Mouse (Mus musculus): ENCODE data around the gene Aifm3. TPM values are rescaled to one million over a fixed set of nuclear protein-coding genes. Genes with fewer than 3 reads are reported as not detected.

Gene Aifm3
- polyA plus RNA-seq, 1 experiment from 2014 or later, result 4.9 TPM

- H3K27me3 ChIP-seq (replicated peaks; ENCODE audit: control insufficient read depth, insufficient read depth, low read length), result no peaks in the 10 kb centered on the region
- peak overlapping the region; percentile 94 for H3K27ac ChIP-seq (replicated peaks; ENCODE audit: low read depth, low read length)
- H3K9ac ChIP-seq (ENCODE audit: low read depth, low read length), result peak overlapping the region; percentile 74
- WGBS, result 13% methylated on average over 9 of the region's 9 CpGs
- H3K4me1 ChIP-seq (ENCODE audit: control insufficient read depth, insufficient read depth, low read length), result peaks cover 10% of the 10 kb centered on the region
- ATAC-seq (ENCODE audit: low read depth), result no peak; the same call in 1 of the 2 replicates
- no peaks in the 10 kb centered on the region for H3K9me3 ChIP-seq (ENCODE audit: control insufficient read depth, low read length)
- H3K4me2 ChIP-seq (ENCODE audit: low read depth, low read length), result peak overlapping the region; percentile 87
- H3K36me3 ChIP-seq (ENCODE audit: control insufficient read depth, insufficient read depth, low read length), result peaks cover 28% of the 10 kb centered on the region
- H3K4me3 ChIP-seq (ENCODE audit: low read depth, low read length), result peak overlapping the region; percentile 83
- no peak for DNase-seq (ENCODE audit: low spot score)
These were observed 19.8 kb downstream of the Aifm3 start for GRCm38 (mm10) chr16:17509240-17509597.

GRCm38 (mm10) chr16:17510143-17510542 lies 20.7 kb downstream of the Aifm3 start:
- peaks cover 33% of the 10 kb centered on the region for H3K36me3 ChIP-seq (ENCODE audit: control insufficient read depth, insufficient read depth, low read length)
- H3K4me3 ChIP-seq (ENCODE audit: low read depth, low read length), result peak overlapping the region; percentile 83; the same call in 1 of the 2 replicates
- peak overlapping the region; percentile 87; the same call in 1 of the 2 replicates for H3K4me2 ChIP-seq (ENCODE audit: low read depth, low read length)
- no peak overlapping the region for H3K27ac ChIP-seq (replicated peaks; ENCODE audit: low read depth, low read length)
- WGBS, result 93% methylated on average over 2 of the region's 2 CpGs
- peak overlapping the region; percentile 74; the same call in 1 of the 2 replicates for H3K9ac ChIP-seq (ENCODE audit: low read depth, low read length)
- no peak for DNase-seq (ENCODE audit: low spot score)
- peaks cover 10% of the 10 kb centered on the region for H3K4me1 ChIP-seq (ENCODE audit: control insufficient read depth, insufficient read depth, low read length)
- ATAC-seq (ENCODE audit: low read depth), result no peak
- no peaks in the 10 kb centered on the region for H3K9me3 ChIP-seq (ENCODE audit: control insufficient read depth, low read length)
- no peaks in the 10 kb centered on the region for H3K27me3 ChIP-seq (replicated peaks; ENCODE audit: control insufficient read depth, insufficient read depth, low read length)

GRCm38 (mm10) chr16:17510686-17511085 lies 21.3 kb downstream of the Aifm3 start:
- 85% methylated on average over 2 of the region's 2 CpGs for WGBS
- Histone ChIP-seq H3K4me1 (ENCODE audit: control insufficient read depth, insufficient read depth, low read length) (peaks cover 10% of the 10 kb centered on the region), H3K9me3 (ENCODE audit: control insufficient read depth, low read length) (no peaks in the 10 kb centered on the region), H3K4me2 (ENCODE audit: low read depth, low read length) (no peak overlapping the region), H3K36me3 (ENCODE audit: control insufficient read depth, insufficient read depth, low read length) (peaks cover 38% of the 10 kb centered on the region), H3K4me3 (ENCODE audit: low read depth, low read length) (no peak overlapping the region), H3K27me3 (replicated peaks; ENCODE audit: control insufficient read depth, insufficient read depth, low read length) (no peaks in the 10 kb centered on the region), H3K27ac (replicated peaks; ENCODE audit: low read depth, low read length) (no peak overlapping the region), H3K9ac (ENCODE audit: low read depth, low read length) (no peak overlapping the region; the same call in 1 of the 2 replicates)
- ATAC-seq (ENCODE audit: low read depth) (no peak), DNase-seq (ENCODE audit: low spot score) (no peak)

GRCm38 (mm10) chr16:17511431-17511830 lies 22.0 kb downstream of the Aifm3 start:
- Histone ChIP-seq H3K9ac (ENCODE audit: low read depth, low read length) (no peak overlapping the region), H3K4me2 (ENCODE audit: low read depth, low read length) (no peak overlapping the region), H3K36me3 (ENCODE audit: control insufficient read depth, insufficient read depth, low read length) (peaks cover 46% of the 10 kb centered on the region), H3K27me3 (replicated peaks; ENCODE audit: control insufficient read depth, insufficient read depth, low read length) (no peaks in the 10 kb centered on the region), H3K9me3 (ENCODE audit: control insufficient read depth, low read length) (no peaks in the 10 kb centered on the region), H3K4me1 (ENCODE audit: control insufficient read depth, insufficient read depth, low read length) (peaks cover 10% of the 10 kb centered on the region), H3K4me3 (ENCODE audit: low read depth, low read length) (no peak overlapping the region), H3K27ac (replicated peaks; ENCODE audit: low read depth, low read length) (no peak overlapping the region)
- WGBS, result 98% methylated on average over 4 of the region's 4 CpGs
- ATAC-seq (ENCODE audit: low read depth) (no peak), DNase-seq (ENCODE audit: low spot score) (no peak)

- Histone ChIP-seq H3K27ac (replicated peaks; ENCODE audit: low read depth, low read length) (no peak overlapping the region), H3K9ac (ENCODE audit: low read depth, low read length) (no peak overlapping the region), H3K4me1 (ENCODE audit: control insufficient read depth, insufficient read depth, low read length) (no peaks in the 10 kb centered on the region), H3K9me3 (ENCODE audit: control insufficient read depth, low read length) (no peaks in the 10 kb centered on the region), H3K27me3 (replicated peaks; ENCODE audit: control insufficient read depth, insufficient read depth, low read length) (no peaks in the 10 kb centered on the region), H3K4me2 (ENCODE audit: low read depth, low read length) (no peak overlapping the region), H3K4me3 (ENCODE audit: low read depth, low read length) (no peak overlapping the region), H3K36me3 (ENCODE audit: control insufficient read depth, insufficient read depth, low read length) (peaks cover 92% of the 10 kb centered on the region)
- no peak for ATAC-seq (ENCODE audit: low read depth)
- DNase-seq (ENCODE audit: low spot score), result no peak
- 71% methylated on average over 2 of the region's 2 CpGs for WGBS
These were observed 29.5 kb downstream of the Aifm3 start for GRCm38 (mm10) chr16:17518910-17519309.

GRCm38 (mm10) chr16:17524156-17524555 lies 34.7 kb downstream of the Aifm3 start:
- Histone ChIP-seq H3K9me3 (ENCODE audit: control insufficient read depth, low read length) (no peaks in the 10 kb centered on the region), H3K4me3 (ENCODE audit: low read depth, low read length) (no peak overlapping the region), H3K27me3 (replicated peaks; ENCODE audit: control insufficient read depth, insufficient read depth, low read length) (no peaks in the 10 kb centered on the region), H3K4me1 (ENCODE audit: control insufficient read depth, insufficient read depth, low read length) (no peaks in the 10 kb centered on the region), H3K27ac (replicated peaks; ENCODE audit: low read depth, low read length) (no peak overlapping the region), H3K4me2 (ENCODE audit: low read depth, low read length) (no peak overlapping the region), H3K9ac (ENCODE audit: low read depth, low read length) (no peak overlapping the region), H3K36me3 (ENCODE audit: control insufficient read depth, insufficient read depth, low read length) (peaks cover 99% of the 10 kb centered on the region)
- 91% methylated on average over 11 of the region's 11 CpGs for WGBS
- no peak for DNase-seq (ENCODE audit: low spot score)
- ATAC-seq (ENCODE audit: low read depth), result no peak

- no peak for DNase-seq (ENCODE audit: low spot score)
- Histone ChIP-seq H3K4me2 (ENCODE audit: low read depth, low read length) (no peak overlapping the region), H3K36me3 (ENCODE audit: control insufficient read depth, insufficient read depth, low read length) (peaks cover 89% of the 10 kb centered on the region), H3K27ac (replicated peaks; ENCODE audit: low read depth, low read length) (no peak overlapping the region), H3K4me3 (ENCODE audit: low read depth, low read length) (no peak overlapping the region), H3K9ac (ENCODE audit: low read depth, low read length) (no peak overlapping the region), H3K9me3 (ENCODE audit: control insufficient read depth, low read length) (no peaks in the 10 kb centered on the region), H3K4me1 (ENCODE audit: control insufficient read depth, insufficient read depth, low read length) (peaks cover 6% of the 10 kb centered on the region; the same call in 1 of the 2 replicates), H3K27me3 (replicated peaks; ENCODE audit: control insufficient read depth, insufficient read depth, low read length) (no peaks in the 10 kb centered on the region)
- WGBS, result 84% methylated on average over 3 of the region's 3 CpGs
- no peak for ATAC-seq (ENCODE audit: low read depth)
These were observed 36.1 kb downstream of the Aifm3 start for GRCm38 (mm10) chr16:17525524-17525923.

- H3K36me3 ChIP-seq (ENCODE audit: control insufficient read depth, insufficient read depth, low read length), result peaks cover 82% of the 10 kb centered on the region
- no peak for DNase-seq (ENCODE audit: low spot score)
- no peaks in the 10 kb centered on the region for H3K27me3 ChIP-seq (replicated peaks; ENCODE audit: control insufficient read depth, insufficient read depth, low read length)
- no peak overlapping the region for H3K27ac ChIP-seq (replicated peaks; ENCODE audit: low read depth, low read length)
- peaks cover 6% of the 10 kb centered on the region; the same call in 1 of the 2 replicates for H3K4me1 ChIP-seq (ENCODE audit: control insufficient read depth, insufficient read depth, low read length)
- H3K9ac ChIP-seq (ENCODE audit: low read depth, low read length), result no peak overlapping the region
- H3K9me3 ChIP-seq (ENCODE audit: control insufficient read depth, low read length), result no peaks in the 10 kb centered on the region
- no peak for ATAC-seq (ENCODE audit: low read depth)
- WGBS, result 90% methylated on average over 6 of the region's 6 CpGs
- no peak overlapping the region for H3K4me3 ChIP-seq (ENCODE audit: low read depth, low read length)
- H3K4me2 ChIP-seq (ENCODE audit: low read depth, low read length), result no peak overlapping the region
These were observed 36.8 kb downstream of the Aifm3 start for GRCm38 (mm10) chr16:17526223-17526622.

GRCm38 (mm10) chr16:17527606-17528005 lies 38.2 kb downstream of the Aifm3 start:
- H3K36me3 ChIP-seq (ENCODE audit: control insufficient read depth, insufficient read depth, low read length), result peaks cover 68% of the 10 kb centered on the region

More at GRCm38 (mm10) chr16:17527606-17528005, 38.2 kb downstream of the Aifm3 start:
- H3K9ac ChIP-seq (ENCODE audit: low read depth, low read length), result no peak overlapping the region
- H3K27me3 ChIP-seq (replicated peaks; ENCODE audit: control insufficient read depth, insufficient read depth, low read length), result no peaks in the 10 kb centered on the region
- H3K4me1 ChIP-seq (ENCODE audit: control insufficient read depth, insufficient read depth, low read length), result peaks cover 11% of the 10 kb centered on the region; the same call in 1 of the 2 replicates
- H3K27ac ChIP-seq (replicated peaks; ENCODE audit: low read depth, low read length), result no peak overlapping the region
- DNase-seq (ENCODE audit: low spot score) (no peak), ATAC-seq (ENCODE audit: low read depth) (no peak)
- H3K4me2 ChIP-seq (ENCODE audit: low read depth, low read length), result no peak overlapping the region
- no peaks in the 10 kb centered on the region for H3K9me3 ChIP-seq (ENCODE audit: control insufficient read depth, low read length)
- no peak overlapping the region for H3K4me3 ChIP-seq (ENCODE audit: low read depth, low read length)

Measured in embryonic facial prominence, embryonic 14.5 days (tissue).